11 mouse cellular contexts compared by ENCODE assay signal in genomic region chr9:120081247-120081646, GRCm38 (mm10). TPM values are rescaled to one million over a fixed set of nuclear protein-coding genes. Genes with fewer than 3 reads are reported as not detected.
DNase-seq lines count a peak whose midpoint lies in the region; ATAC-seq and TF ChIP-seq lines count a peak whose summit lies in the region.
"Had no signal": no experiment of that assay in that cellular context is flagged by ENCODE, and none has a peak within 500 bp of the region (broad histone marks: within the 10 kb centered on the region; RNA-seq: fewer than 3 reads in every experiment).

No protein-coding gene starts in this region.

- no peak overlapping the region for H3K27ac ChIP-seq in hindbrain, postnatal 0 days
- no peak overlapping the region for H3K27ac ChIP-seq in hindbrain, embryonic 13.5 days
- no peak overlapping the region for H3K27ac ChIP-seq in ES-Bruce4 (ENCODE audit: insufficient read depth, low read length)
- H3K27ac ChIP-seq: embryonic facial prominence, embryonic 15.5 days; lung, embryonic 15.5 days; stomach, embryonic 15.5 days had no signal

- H3K27me3 ChIP-seq in hindbrain, postnatal 0 days (ENCODE audit: insufficient read depth, low read length) = no peaks in the 10 kb centered on the region
- no peaks in the 10 kb centered on the region for H3K27me3 ChIP-seq in hindbrain, embryonic 13.5 days
- H3K27me3 ChIP-seq in ES-Bruce4 (ENCODE audit: control insufficient read depth, insufficient read depth, low read length, poor library complexity, severe bottlenecking) = no peaks in the 10 kb centered on the region
- H3K27me3 ChIP-seq: embryonic facial prominence, embryonic 15.5 days; lung, embryonic 15.5 days; stomach, embryonic 15.5 days had no signal

- no peak overlapping the region for H3K4me2 ChIP-seq in hindbrain, postnatal 0 days (ENCODE audit: low read depth, low read length)
- H3K4me2 ChIP-seq in hindbrain, embryonic 13.5 days = no peak overlapping the region
- H3K4me2 ChIP-seq: embryonic facial prominence, embryonic 15.5 days; lung, embryonic 15.5 days; stomach, embryonic 15.5 days had no signal

- 0 out of 2 replicates have a peak, but pooled peaks have one; percentile 26 for TF ChIP-seq EP300 in ES-Bruce4 (IDR thresholded peaks at IDR 0.05; ENCODE audit: insufficient read depth, low read depth, low read length)

- no peak for DNase-seq in hindbrain, postnatal 0 days (ENCODE audit: low spot score)
- DNase-seq in 3T3-L1 (ENCODE audit: low read depth, low spot score) = peak; percentile 9
- peak; percentile 14 for DNase-seq in embryo, embryonic 11 days
- no peak for DNase-seq in gastrocnemius, postnatal 4 days (ENCODE audit: low spot score in 2 of 2)
- no peak for DNase-seq in gastrocnemius, adult 8-10 months (ENCODE audit: low spot score in 2 of 2)

- peak; percentile 44 for TF ChIP-seq CTCF in hindbrain, postnatal 0 days (IDR thresholded peaks at IDR 0.05; ENCODE audit: low read depth)
- peak; percentile 76 for TF ChIP-seq CTCF in ES-Bruce4 (IDR thresholded peaks at IDR 0.05; ENCODE audit: low read depth, low read length)

- no peak overlapping the region for H3K9ac ChIP-seq in hindbrain, postnatal 0 days (replicated peaks; ENCODE audit: low read length)
- no peak overlapping the region for H3K9ac ChIP-seq in hindbrain, embryonic 13.5 days
- no peak overlapping the region for H3K9ac ChIP-seq in ES-Bruce4 (ENCODE audit: low read depth, poor library complexity, severe bottlenecking)
- H3K9ac ChIP-seq: embryonic facial prominence, embryonic 15.5 days; lung, embryonic 15.5 days; stomach, embryonic 15.5 days had no signal

- H3K9me3 ChIP-seq in hindbrain, postnatal 0 days (ENCODE audit: low read length) = no peaks in the 10 kb centered on the region
- no peaks in the 10 kb centered on the region for H3K9me3 ChIP-seq in hindbrain, embryonic 13.5 days
- H3K9me3 ChIP-seq in ES-Bruce4 (replicated peaks; ENCODE audit: control insufficient read depth, insufficient read depth, low read length, poor library complexity, severe bottlenecking) = 0 out of 2 replicates have a peak, but pooled peaks cover 4% of the 10 kb centered on the region
- H3K9me3 ChIP-seq: embryonic facial prominence, embryonic 15.5 days; lung, embryonic 15.5 days; stomach, embryonic 15.5 days had no signal

- no peak for ATAC-seq in hindbrain, postnatal 0 days
- no peak for ATAC-seq in hindbrain, embryonic 13.5 days (ENCODE audit: low FRiP score)

- no peaks in the 10 kb centered on the region for H3K36me3 ChIP-seq in hindbrain, postnatal 0 days (ENCODE audit: insufficient read depth, low read length)
- H3K36me3 ChIP-seq in hindbrain, embryonic 13.5 days = no peaks in the 10 kb centered on the region
- no peaks in the 10 kb centered on the region for H3K36me3 ChIP-seq in ES-Bruce4 (ENCODE audit: control insufficient read depth, insufficient read depth, low read length, poor library complexity, severe bottlenecking)
- H3K36me3 ChIP-seq: embryonic facial prominence, embryonic 15.5 days; lung, embryonic 15.5 days; stomach, embryonic 15.5 days had no signal

- H3K4me1 ChIP-seq in hindbrain, postnatal 0 days (ENCODE audit: insufficient read depth, low read length) = no peaks in the 10 kb centered on the region
- no peaks in the 10 kb centered on the region for H3K4me1 ChIP-seq in hindbrain, embryonic 13.5 days (replicated peaks)
- H3K4me1 ChIP-seq in ES-Bruce4 (ENCODE audit: control insufficient read depth, insufficient read depth, low read length) = no peaks in the 10 kb centered on the region
- H3K4me1 ChIP-seq: embryonic facial prominence, embryonic 15.5 days; lung, embryonic 15.5 days; stomach, embryonic 15.5 days had no signal

- TF ChIP-seq POLR2A in ES-Bruce4 (IDR thresholded peaks at IDR 0.05; ENCODE audit: insufficient read depth, low read length) = no peak

- 76% methylated on average over 6 of the region's 6 CpGs for WGBS in hindbrain, postnatal 0 days
- 69% methylated on average over 6 of the region's 6 CpGs for WGBS in hindbrain, embryonic 13.5 days

- no peak overlapping the region for H3K4me3 ChIP-seq in hindbrain, postnatal 0 days (ENCODE audit: low read length)
- H3K4me3 ChIP-seq in hindbrain, embryonic 13.5 days = no peak overlapping the region
- no peak overlapping the region for H3K4me3 ChIP-seq in ES-Bruce4 (ENCODE audit: low read depth, low read length)
- H3K4me3 ChIP-seq: embryonic facial prominence, embryonic 15.5 days; lung, embryonic 15.5 days; stomach, embryonic 15.5 days had no signal

RNA-seq across cellular contexts. Expression of gene Ccr8, which starts 10.7 kb away (rescaled TPM):
- not detected in 2 replicates for total RNA-seq in hindbrain, postnatal 0 days (2014; rRNA removed)
- polyA plus RNA-seq in hindbrain, postnatal 0 days (2015; fragmentation: Nextera tagmentation; extraction: Ambion mirVana) = not detected in 2 replicates
- polyA plus RNA-seq in hindbrain, embryonic 13.5 days (2015; fragmentation: Nextera tagmentation; extraction: Ambion mirVana) = not detected in 2 replicates
- not detected in 2 replicates for polyA plus RNA-seq in ES-Bruce4 (2011; ENCODE audit: insufficient read depth, insufficient read length, low read depth, missing spikeins)
- total RNA-seq in gastrocnemius, postnatal 4 days (2021) = not detected
- not detected for total RNA-seq in gastrocnemius, adult 8-10 months (2022)
- polyA plus RNA-seq: kidney, embryonic 14.5 days had no signal

RNA-seq across cellular contexts. Expression of gene Cx3cr1, which starts 11.6 kb away (rescaled TPM):
- 17.3 and 21.5 TPM in 2 replicates for total RNA-seq in hindbrain, postnatal 0 days (2014; rRNA removed)
- 12.2 and 13.0 TPM in 2 replicates for polyA plus RNA-seq in hindbrain, postnatal 0 days (2015; fragmentation: Nextera tagmentation; extraction: Ambion mirVana)
- polyA plus RNA-seq in hindbrain, embryonic 13.5 days (2015; fragmentation: Nextera tagmentation; extraction: Ambion mirVana) = 8.9 and 9.5 TPM in 2 replicates
- polyA plus RNA-seq in ES-Bruce4 (2011; ENCODE audit: insufficient read depth, insufficient read length, low read depth, missing spikeins) = not detected in 2 replicates
- total RNA-seq in gastrocnemius, postnatal 4 days (2021) = 1 to 10 TPM; 5.5 to 5.6 TPM
- under 1 TPM in 2 of 4 experiments, not detected in 2; 0.11 to 0.24 TPM for total RNA-seq in gastrocnemius, adult 8-10 months (2022)

RNA-seq across cellular contexts. Expression of gene Slc25a38, which starts 28.9 kb away (rescaled TPM):
- total RNA-seq in hindbrain, postnatal 0 days (2014; rRNA removed) = 50.3 and 64.0 TPM in 2 replicates
- 37.1 and 39.8 TPM in 2 replicates for polyA plus RNA-seq in hindbrain, postnatal 0 days (2015; fragmentation: Nextera tagmentation; extraction: Ambion mirVana)
- polyA plus RNA-seq in hindbrain, embryonic 13.5 days (2015; fragmentation: Nextera tagmentation; extraction: Ambion mirVana) = 35.5 and 42.2 TPM in 2 replicates
- 15.3 and 15.7 TPM in 2 replicates for polyA plus RNA-seq in ES-Bruce4 (2011; ENCODE audit: insufficient read depth, insufficient read length, low read depth, missing spikeins)
- total RNA-seq in gastrocnemius, postnatal 4 days (2021) = 10 to 100 TPM; 10.6 TPM
- 10 to 100 TPM in 2 of 4 experiments, 1 to 10 TPM in 2; 8.7 to 13.2 (median 9.8) TPM for total RNA-seq in gastrocnemius, adult 8-10 months (2022)

RNA-seq across cellular contexts. Expression of gene Rpsa, which starts 46.2 kb away (rescaled TPM):
- 1,033 and 1,545 TPM in 2 replicates for total RNA-seq in hindbrain, postnatal 0 days (2014; rRNA removed)
- polyA plus RNA-seq in hindbrain, postnatal 0 days (2015; fragmentation: Nextera tagmentation; extraction: Ambion mirVana) = 868 and 912 TPM in 2 replicates
- polyA plus RNA-seq in hindbrain, embryonic 13.5 days (2015; fragmentation: Nextera tagmentation; extraction: Ambion mirVana) = 905 and 920 TPM in 2 replicates
- polyA plus RNA-seq in ES-Bruce4 (2011; ENCODE audit: insufficient read depth, insufficient read length, low read depth, missing spikeins) = 2,205 and 2,405 TPM in 2 replicates
- total RNA-seq in gastrocnemius, postnatal 4 days (2021) = 1,000 to 10,000 TPM in 1 of 2 experiments, 100 to 1,000 TPM in 1; 833 to 1,010 TPM
- 100 to 1,000 TPM; 426 to 569 (median 499) TPM for total RNA-seq in gastrocnemius, adult 8-10 months (2022)

RNA-seq across cellular contexts. Expression of gene Xirp1, which starts 57.8 kb away (rescaled TPM):
- total RNA-seq in hindbrain, postnatal 0 days (2014; rRNA removed) = 0.05 and 0.29 TPM in 2 replicates
- polyA plus RNA-seq in hindbrain, postnatal 0 days (2015; fragmentation: Nextera tagmentation; extraction: Ambion mirVana) = 0.19 TPM in 1 of 2 replicates, not detected in the other
- polyA plus RNA-seq in hindbrain, embryonic 13.5 days (2015; fragmentation: Nextera tagmentation; extraction: Ambion mirVana) = 0.04 and 0.09 TPM in 2 replicates
- not detected in 2 replicates for polyA plus RNA-seq in ES-Bruce4 (2011; ENCODE audit: insufficient read depth, insufficient read length, low read depth, missing spikeins)
- total RNA-seq in gastrocnemius, postnatal 4 days (2021) = 100 to 1,000 TPM; 101 to 111 TPM
- total RNA-seq in gastrocnemius, adult 8-10 months (2022) = 100 to 1,000 TPM in 2 of 4 experiments, 10 to 100 TPM in 2; 68.7 to 171 (median 104) TPM
- polyA plus RNA-seq: kidney, embryonic 14.5 days had no signal

Comparison
In these comparisons a context has a peak if more than half of its experiments do, and no peak if none do; other contexts are left out.
1. RNA of gene Cx3cr1, which starts 11.6 kb away (total RNA-seq): 17.3 to 21.5 TPM in hindbrain, postnatal 0 days and 5.5 to 5.6 TPM in gastrocnemius, postnatal 4 days; 0.11 to 0.24 TPM in gastrocnemius, adult 8-10 months; every median in the first group is over 4 times any median in the second.
2. DNase-seq: peak in 3T3-L1 (single experiment) and embryo, embryonic 11 days (single experiment); none in hindbrain, postnatal 0 days (single experiment), gastrocnemius, postnatal 4 days (0 of 2) and gastrocnemius, adult 8-10 months (0 of 2).